Mouse (Mus musculus): ENCODE data around the gene Gm21761.
"Not testable (repeated sequence)": the region's sequence is repeated elsewhere in the genome, so short reads cannot be mapped to it uniquely, and the experiment has no call there.

Gm21761 gene

GRCm38 (mm10) chr13:119929172-119929571, at the start of gene Gm21761:
Gene Gm21761 (minus strand): TSS chr13:119929272.
- not testable (repeated sequence) for DNase-seq (ENCODE audit: low read depth in 2 of 2, low spot score in 2 of 2)

- not testable (repeated sequence) for DNase-seq (ENCODE audit: low read depth in 2 of 2, low spot score in 2 of 2)
Observed at GRCm38 (mm10) chr13:119969163-119969562, 40.1 kb upstream of the Gm21761 start.

GRCm38 (mm10) chr13:119968193-119968592, 39.1 kb upstream of the Gm21761 start:
- not testable (repeated sequence) for DNase-seq (ENCODE audit: low read depth in 2 of 2, low spot score in 2 of 2)

GRCm38 (mm10) chr13:119965968-119966367, 36.9 kb upstream of the Gm21761 start:
- DNase-seq (ENCODE audit: low read depth in 2 of 2, low spot score in 2 of 2), result not testable (repeated sequence)

- not testable (repeated sequence) for DNase-seq (ENCODE audit: low read depth in 2 of 2, low spot score in 2 of 2)
Observed at GRCm38 (mm10) chr13:119965302-119965952, 36.4 kb upstream of the Gm21761 start.

- not testable (repeated sequence) for DNase-seq (ENCODE audit: low read depth in 2 of 2, low spot score in 2 of 2)
Observed at GRCm38 (mm10) chr13:119962856-119963255, 33.8 kb upstream of the Gm21761 start.

GRCm38 (mm10) chr13:119955567-119955966, 26.5 kb upstream of the Gm21761 start:
- DNase-seq (ENCODE audit: low read depth in 2 of 2, low spot score in 2 of 2), result not testable (repeated sequence)

- not testable (repeated sequence) for DNase-seq (ENCODE audit: low read depth in 2 of 2, low spot score in 2 of 2)
Observed at GRCm38 (mm10) chr13:119955089-119955488, 26.0 kb upstream of the Gm21761 start.

GRCm38 (mm10) chr13:119950706-119951105, 21.6 kb upstream of the Gm21761 start, which contains the start of gene B020031M17Rik:
Gene B020031M17Rik (minus strand): TSS chr13:119950806.
- DNase-seq (ENCODE audit: low read depth in 2 of 2, low spot score in 2 of 2), result not testable (repeated sequence)

GRCm38 (mm10) chr13:119924597-119925340, 4.3 kb downstream of the Gm21761 start:
- not testable (repeated sequence) for DNase-seq (ENCODE audit: low read depth in 2 of 2, low spot score in 2 of 2)

- not testable (repeated sequence) for DNase-seq (ENCODE audit: low read depth in 2 of 2, low spot score in 2 of 2)
Observed at GRCm38 (mm10) chr13:119916966-119917722, 11.9 kb downstream of the Gm21761 start.

GRCm38 (mm10) chr13:119916449-119916848, 12.6 kb downstream of the Gm21761 start:
- DNase-seq (ENCODE audit: low read depth in 2 of 2, low spot score in 2 of 2), result not testable (repeated sequence)

- not testable (repeated sequence) for DNase-seq (ENCODE audit: low read depth in 2 of 2, low spot score in 2 of 2)
Observed at GRCm38 (mm10) chr13:119898549-119898948, 30.5 kb downstream of the Gm21761 start.

GRCm38 (mm10) chr13:119894685-119895084, 34.4 kb downstream of the Gm21761 start, which contains the start of gene Tcstv1:
Gene Tcstv1 (minus strand): TSS chr13:119894785.
- DNase-seq (ENCODE audit: low read depth in 2 of 2, low spot score in 2 of 2), result not testable (repeated sequence)

- DNase-seq (ENCODE audit: low read depth in 2 of 2, low spot score in 2 of 2), result not testable (repeated sequence)
Observed at GRCm38 (mm10) chr13:119886896-119887295, 42.2 kb downstream of the Gm21761 start.

- DNase-seq (ENCODE audit: low read depth in 2 of 2, low spot score in 2 of 2), result not testable (repeated sequence)
Observed at GRCm38 (mm10) chr13:119864395-119864999, 64.6 kb downstream of the Gm21761 start.

GRCm38 (mm10) chr13:119862399-119862798, 66.7 kb downstream of the Gm21761 start:
- not testable (repeated sequence) for DNase-seq (ENCODE audit: low read depth in 2 of 2, low spot score in 2 of 2)

Measured in CD8-positive naive resting alpha-beta T cell, adult 2 months (primary cell).